Mouse (Mus musculus) small intestine, adult 2 months (tissue): ENCODE measurements at regions not wholly inside any gene's neighbourhood (a gene's known extent, or its start where the extent isn't known, plus 50 kb on each side); places are given as distances from the start of the nearest gene placed in this dataset.

Source experiments
- H3K27ac ChIP-seq: fragments of 200-500 bp; 2 replicates; pipeline ENCODE4 v1.5.1; 2012; ENCODE audit warnings: low read depth, low read length, control low read depth, inconsistent platforms; ENCODE audit not compliant: insufficient read depth
- H3K27me3 ChIP-seq: fragments of 200-500 bp; 2 replicates; pipeline ENCODE4 v1.6.1; 2012; ENCODE audit warnings: mild to moderate bottlenecking, moderate library complexity, low read length, inconsistent platforms; ENCODE audit not compliant: control insufficient read depth, insufficient read depth
- H3K36me3 ChIP-seq: fragments of 200-500 bp; 2 replicates; pipeline ENCODE4 v1.6.1; 2012; ENCODE audit warnings: mild to moderate bottlenecking, low read length, control low read depth, inconsistent platforms; ENCODE audit not compliant: control insufficient read depth, insufficient read depth
- H3K4me1 ChIP-seq: fragments of 200-500 bp; 2 replicates; pipeline ENCODE4 v1.6.1; 2012; ENCODE audit warnings: low read length, inconsistent platforms, mixed read lengths; ENCODE audit not compliant: control insufficient read depth, insufficient read depth, insufficient read length
- H3K4me3 ChIP-seq: fragments of 200-500 bp; 2 replicates; pipeline ENCODE4 v1.5.1; 2012; ENCODE audit warnings: low read depth, mild to moderate bottlenecking, control low read depth, inconsistent platforms, low read length, moderate library complexity
- CTCF ChIP-seq: fragments of 200-500 bp; IDR thresholded peaks from 2 replicates; pipeline ENCODE4 v1.5.1; 2012; ENCODE audit warnings: low read depth, mild to moderate bottlenecking, control low read depth, inconsistent platforms, low read length, moderate library complexity, mixed read lengths; ENCODE audit not compliant: insufficient replicate concordance, insufficient read length; ENCODE audit errors: extremely low read depth
- POLR2A ChIP-seq: fragments of 200-500 bp; IDR thresholded peaks from 2 replicates; pipeline ENCODE4 v1.6.1; 2012; ENCODE audit warnings: low read depth, mild to moderate bottlenecking, control low read depth, inconsistent platforms, low read length, moderate library complexity
- WGBS: fragments of 180-500 bp; shearing (Covaris S2); methylation state at CpG from one replicate; pipeline ENCODE4 v1.1.7; 2018; 5-methylcytosine and 5-hydroxymethylcytosine counted together

DNA sequence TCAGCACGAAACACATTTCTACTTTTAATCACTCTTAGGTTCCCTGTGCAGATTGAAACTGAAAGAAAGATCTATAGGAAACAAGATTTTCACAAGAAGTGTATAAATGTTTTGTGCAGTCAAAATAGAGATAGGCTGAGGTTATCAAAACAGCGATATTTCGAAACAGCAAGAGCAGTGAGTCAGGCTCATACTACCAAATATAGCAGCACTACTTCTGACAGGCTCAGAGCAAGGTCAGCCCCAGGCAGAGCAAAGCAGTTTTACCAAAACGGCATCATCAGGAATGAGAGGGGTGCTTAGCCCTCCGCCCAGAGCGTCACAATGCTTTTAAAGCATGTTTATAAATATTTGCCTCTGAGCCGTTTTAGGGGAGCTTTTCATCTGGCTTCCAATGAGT, 133.4 kb upstream of the Gls start:
- WGBS, result 64% methylated on average over 7 of the region's 7 CpGs
- no peak overlapping the region for H3K27ac ChIP-seq
- no peaks in the 10 kb centered on the region for H3K36me3 ChIP-seq
- H3K4me3 ChIP-seq, result no peak overlapping the region
- TF ChIP-seq POLR2A, result no peak
- no peak for TF ChIP-seq CTCF
- no peaks in the 10 kb centered on the region for H3K27me3 ChIP-seq
- no peaks in the 10 kb centered on the region for H3K4me1 ChIP-seq

GRCm38 (mm10) chr1:52363625-52364024, 130.6 kb upstream of the Gls start:
- no peaks in the 10 kb centered on the region for H3K4me1 ChIP-seq
- H3K27me3 ChIP-seq, result no peaks in the 10 kb centered on the region
- 79% methylated on average over 3 of the region's 3 CpGs for WGBS
- H3K27ac ChIP-seq, result no peak overlapping the region
- TF ChIP-seq POLR2A (no peak), CTCF (no peak)
- no peaks in the 10 kb centered on the region for H3K36me3 ChIP-seq
- H3K4me3 ChIP-seq, result no peak overlapping the region

DNA sequence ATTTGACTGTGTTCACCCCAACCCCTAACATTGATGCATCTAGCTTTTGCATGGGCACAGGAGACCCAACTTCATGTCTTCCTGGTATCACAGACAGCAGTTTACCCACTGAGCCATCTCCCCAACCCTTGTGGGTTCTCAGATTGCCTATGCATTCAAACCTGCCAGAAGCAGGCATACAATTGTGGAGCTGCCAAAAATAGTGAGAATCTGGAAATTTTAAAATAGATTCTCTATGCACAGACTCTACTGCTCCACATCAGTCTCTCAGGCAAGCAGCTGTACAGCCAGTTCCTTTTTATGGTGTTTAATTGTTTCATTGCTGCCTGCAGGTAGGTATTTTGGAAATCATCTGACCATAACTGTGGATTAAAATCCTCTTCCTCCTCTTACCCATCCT, 129.9 kb upstream of the Gls start:
- Histone ChIP-seq H3K4me1 (no peaks in the 10 kb centered on the region), H3K36me3 (no peaks in the 10 kb centered on the region)
- TF ChIP-seq CTCF (no peak), POLR2A (no peak)

GRCm38 (mm10) chr1:52354041-52354582, 121.1 kb upstream of the Gls start:
- no peaks in the 10 kb centered on the region for H3K4me1 ChIP-seq
- H3K4me3 ChIP-seq, result no peak overlapping the region
- no peaks in the 10 kb centered on the region for H3K27me3 ChIP-seq
- TF ChIP-seq CTCF (no peak), POLR2A (no peak)
- H3K27ac ChIP-seq, result no peak overlapping the region
- no peaks in the 10 kb centered on the region for H3K36me3 ChIP-seq
- WGBS, result 50% methylated on average over 6 of the region's 6 CpGs

More for the DNA sequence above, 129.9 kb upstream of the Gls start:
- H3K4me3 ChIP-seq, result no peak overlapping the region
- no peaks in the 10 kb centered on the region for H3K27me3 ChIP-seq
- no peak overlapping the region for H3K27ac ChIP-seq

DNA sequence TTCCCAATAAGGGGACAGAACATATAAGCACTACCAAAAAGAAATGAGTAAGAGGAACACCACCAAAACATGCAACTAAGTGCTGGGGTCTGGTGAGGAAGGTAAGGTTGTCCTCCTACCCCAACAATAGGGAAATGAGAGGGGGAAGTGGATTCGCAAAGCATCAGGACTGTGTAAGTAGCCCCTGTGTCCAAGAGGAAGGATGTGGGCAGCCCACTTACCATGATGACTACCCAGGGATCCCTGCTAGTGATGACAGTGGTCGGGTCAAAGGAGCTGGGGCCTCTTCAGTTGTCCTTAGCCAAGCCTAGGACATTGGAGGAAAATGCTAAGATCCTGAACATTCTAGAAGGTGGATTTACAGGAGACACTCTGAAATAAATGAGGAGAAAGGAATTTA, 109.1 kb upstream of the Gls start:
- no peak for TF ChIP-seq POLR2A
- TF ChIP-seq CTCF, result no peak
- H3K27ac ChIP-seq, result no peak overlapping the region
- H3K27me3 ChIP-seq, result no peaks in the 10 kb centered on the region
- 0 out of 2 replicates have a peak, but pooled peaks cover 3% of the 10 kb centered on the region for H3K4me1 ChIP-seq
- no peaks in the 10 kb centered on the region for H3K36me3 ChIP-seq
- no peak overlapping the region for H3K4me3 ChIP-seq
- 73% methylated on average over 2 of the region's 2 CpGs for WGBS

DNA sequence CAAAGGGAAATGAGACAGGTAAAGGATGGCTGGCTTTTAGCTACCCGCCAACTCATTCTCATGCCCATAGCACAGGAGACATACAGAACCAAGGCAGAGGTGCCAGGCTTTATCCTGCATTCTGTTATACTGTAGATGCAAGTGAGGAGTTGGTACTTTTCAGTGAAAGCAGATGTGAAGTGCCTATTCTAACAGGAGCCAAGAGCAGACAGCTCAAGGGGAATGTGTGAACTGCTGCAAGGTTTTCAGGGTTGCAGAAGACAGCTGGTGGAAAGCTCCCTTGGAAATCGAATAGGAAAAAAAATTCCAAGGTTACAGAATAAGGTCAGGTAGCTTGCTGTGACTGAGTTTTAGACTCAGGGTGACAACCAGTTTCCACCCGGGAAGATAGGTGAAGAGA, 105.7 kb upstream of the Gls start:
- 0 out of 2 replicates have a peak, but pooled peaks cover 3% of the 10 kb centered on the region for H3K4me1 ChIP-seq
- TF ChIP-seq CTCF (no peak), POLR2A (no peak)
- H3K27me3 ChIP-seq, result no peaks in the 10 kb centered on the region
- H3K27ac ChIP-seq, result no peak overlapping the region
- no peak overlapping the region for H3K4me3 ChIP-seq
- WGBS, result 70% methylated on average over 3 of the region's 3 CpGs
- H3K36me3 ChIP-seq, result no peaks in the 10 kb centered on the region

DNA sequence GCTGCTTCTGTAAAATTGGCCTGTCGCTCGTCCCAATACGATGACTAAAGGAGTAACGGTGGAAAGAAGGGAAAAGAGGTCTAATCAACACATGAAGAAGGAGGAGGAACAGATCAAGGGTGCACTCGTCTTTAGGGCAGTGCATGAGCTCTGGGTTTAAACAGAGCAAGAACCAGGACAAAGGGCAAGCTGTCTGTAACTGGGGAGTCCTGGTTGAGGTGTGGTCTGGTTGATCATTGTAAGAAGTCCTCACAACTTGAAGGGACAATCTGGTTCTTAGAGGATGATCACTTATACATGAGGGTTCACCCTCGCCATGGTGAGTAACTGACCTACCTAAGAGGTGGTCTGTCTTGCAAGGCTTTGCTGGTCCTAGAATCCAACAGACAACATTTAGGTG, 105.2 kb upstream of the Gls start:
- WGBS, result 57% methylated on average over 6 of the region's 6 CpGs
- H3K4me1 ChIP-seq, result 0 out of 2 replicates have a peak, but pooled peaks cover 3% of the 10 kb centered on the region
- no peak overlapping the region for H3K27ac ChIP-seq
- H3K4me3 ChIP-seq, result no peak overlapping the region
- no peaks in the 10 kb centered on the region for H3K27me3 ChIP-seq
- TF ChIP-seq POLR2A (no peak), CTCF (no peak)
- H3K36me3 ChIP-seq, result no peaks in the 10 kb centered on the region
